8 mouse cellular contexts compared by ENCODE assay signal in the genomic region with DNA sequence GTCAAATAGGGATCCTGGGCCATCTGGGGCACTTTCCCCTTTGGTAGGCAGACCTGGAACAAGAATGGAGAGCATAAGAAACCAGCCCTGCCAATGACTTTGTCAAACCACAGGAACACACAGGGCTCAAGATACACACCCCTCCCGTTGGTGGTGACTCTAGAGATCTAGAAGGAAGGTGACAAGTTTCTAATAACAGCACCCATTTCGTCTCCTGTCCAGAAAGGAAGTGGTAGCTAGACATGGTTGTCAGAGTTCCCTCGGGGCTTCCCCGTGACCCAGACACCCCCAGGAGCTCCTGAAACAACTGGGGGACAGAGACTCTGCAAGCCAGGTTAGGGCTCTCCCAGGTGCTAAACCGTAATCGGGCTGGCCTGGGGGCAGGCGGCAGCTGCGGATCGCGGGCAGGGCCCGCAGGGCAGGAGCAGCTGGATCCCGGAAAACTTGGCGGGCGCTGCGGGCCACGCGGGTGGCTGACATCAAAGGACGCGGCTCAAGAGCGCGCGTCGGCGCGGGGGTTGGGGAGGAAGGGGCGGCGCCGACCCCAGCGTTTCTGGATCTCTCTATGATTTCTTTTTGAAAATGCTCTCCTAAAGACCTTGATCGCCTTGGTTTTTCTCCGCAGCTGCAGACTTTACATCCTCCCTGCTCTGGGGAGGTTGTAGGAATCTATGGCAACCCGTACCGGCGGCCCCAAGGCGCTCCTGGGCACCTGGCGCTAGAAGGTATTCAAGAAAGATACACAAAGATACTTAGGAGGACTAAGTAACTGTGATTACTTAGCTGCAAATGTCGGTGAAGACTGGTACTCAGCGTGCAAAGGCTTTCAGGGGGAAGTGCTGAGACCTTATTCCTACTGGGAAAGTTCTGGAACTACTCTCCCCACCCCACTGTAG.
DNase-seq lines count a peak whose midpoint lies in the region; ATAC-seq and TF ChIP-seq lines count a peak whose summit lies in the region.

No protein-coding gene starts in this region.

- TF ChIP-seq CTCF in kidney, postnatal 0 days (IDR thresholded peaks at IDR 0.05; ENCODE audit: low read depth) = no peak

- peak overlapping the region; percentile 38 for H3K4me3 ChIP-seq in kidney, postnatal 0 days (replicated peaks; ENCODE audit: low read depth, low read length)
- H3K4me3 ChIP-seq in forebrain, embryonic 16.5 days (replicated peaks; ENCODE audit: low read length) = peak overlapping the region; percentile 38
- peak overlapping the region; percentile 27 for H3K4me3 ChIP-seq in midbrain, embryonic 11.5 days (ENCODE audit: low read depth, low read length)

- ATAC-seq in kidney, postnatal 0 days (replicated peaks; ENCODE audit: low FRiP score, low read depth) = no peak
- peak; percentile 69 for ATAC-seq in activated CD4-positive, CD25-positive, alpha-beta regulatory T cell, adult 4 months
- ATAC-seq in forebrain, embryonic 16.5 days = peak; percentile 64; the same call in 1 of the 2 replicates
- ATAC-seq in midbrain, embryonic 11.5 days (ENCODE audit: low FRiP score) = peak; percentile 41; the same call in 1 of the 2 replicates

- H3K4me2 ChIP-seq in kidney, postnatal 0 days (ENCODE audit: low read length) = peak overlapping the region; percentile 87
- peak overlapping the region; percentile 62 for H3K4me2 ChIP-seq in forebrain, embryonic 16.5 days (ENCODE audit: low read length)
- peak overlapping the region; percentile 61 for H3K4me2 ChIP-seq in midbrain, embryonic 11.5 days

- no peaks in the 10 kb centered on the region for H3K36me3 ChIP-seq in kidney, postnatal 0 days (ENCODE audit: insufficient read depth, low read length)
- H3K36me3 ChIP-seq in forebrain, embryonic 16.5 days (ENCODE audit: control insufficient read depth, insufficient read depth) = no peaks in the 10 kb centered on the region
- no peaks in the 10 kb centered on the region for H3K36me3 ChIP-seq in midbrain, embryonic 11.5 days (ENCODE audit: control insufficient read depth, insufficient read depth, low read length)

- H3K4me1 ChIP-seq in kidney, postnatal 0 days (replicated peaks; ENCODE audit: insufficient read depth, low read length) = 0 out of 2 replicates have a peak, but pooled peaks cover 3% of the 10 kb centered on the region
- H3K4me1 ChIP-seq in forebrain, embryonic 16.5 days (replicated peaks; ENCODE audit: control insufficient read depth, insufficient read depth, low read length) = peaks cover 5% of the 10 kb centered on the region
- peaks cover 10% of the 10 kb centered on the region; the same call in 1 of the 2 replicates for H3K4me1 ChIP-seq in midbrain, embryonic 11.5 days (ENCODE audit: control insufficient read depth, insufficient read depth, low read length)

- DNase-seq in kidney, postnatal 0 days (ENCODE audit: low spot score) = peak; percentile 37
- no peak for DNase-seq in kidney, adult 11 months
- peak; percentile 6 for DNase-seq in kidney, postnatal 14 days
- peak; percentile 90 for DNase-seq in midbrain, embryonic 11.5 days (ENCODE audit: low spot score, missing footprints)
- peak; percentile 52 for DNase-seq in testis, postnatal 14 days (ENCODE audit: low spot score)
- no peak for DNase-seq in frontal cortex, postnatal 10 days (ENCODE audit: low spot score in 2 of 2)

- no peak overlapping the region for H3K27ac ChIP-seq in kidney, postnatal 0 days
- H3K27ac ChIP-seq in forebrain, embryonic 16.5 days (ENCODE audit: low read length) = no peak overlapping the region
- H3K27ac ChIP-seq in midbrain, embryonic 11.5 days (ENCODE audit: low read depth, low read length) = no peak overlapping the region

- 0 out of 2 replicates have a peak overlapping the region, but pooled peaks have one; percentile 32 for H3K9ac ChIP-seq in kidney, postnatal 0 days (ENCODE audit: low read depth, low read length)
- peak overlapping the region; percentile 40 for H3K9ac ChIP-seq in forebrain, embryonic 16.5 days (replicated peaks; ENCODE audit: low read depth, low read length)
- H3K9ac ChIP-seq in midbrain, embryonic 11.5 days (ENCODE audit: low read length) = peak overlapping the region; percentile 39; the same call in 1 of the 2 replicates

- H3K27me3 ChIP-seq in kidney, postnatal 0 days (ENCODE audit: insufficient read depth, low read length) = no peaks in the 10 kb centered on the region
- H3K27me3 ChIP-seq in forebrain, embryonic 16.5 days (replicated peaks; ENCODE audit: control insufficient read depth, insufficient read depth, low read length) = no peaks in the 10 kb centered on the region
- peaks cover 16% of the 10 kb centered on the region for H3K27me3 ChIP-seq in midbrain, embryonic 11.5 days (ENCODE audit: control insufficient read depth, insufficient read depth, low read length)

- no peaks in the 10 kb centered on the region for H3K9me3 ChIP-seq in kidney, postnatal 0 days (replicated peaks; ENCODE audit: low read length)
- no peaks in the 10 kb centered on the region for H3K9me3 ChIP-seq in forebrain, embryonic 16.5 days (ENCODE audit: control insufficient read depth, low read length)
- no peaks in the 10 kb centered on the region; the same call in 1 of the 2 replicates for H3K9me3 ChIP-seq in midbrain, embryonic 11.5 days (ENCODE audit: control insufficient read depth, low read length)

- 2% methylated on average over 38 of the region's 38 CpGs for WGBS in kidney, postnatal 0 days
- WGBS in forebrain, embryonic 16.5 days = 2% methylated on average over 38 of the region's 38 CpGs
- 3% methylated on average over 33 of the region's 38 CpGs for WGBS in midbrain, embryonic 11.5 days

Comparison
In these comparisons a context has a peak if more than half of its experiments do, and no peak if none do; other contexts are left out.
1. DNase-seq: peak in kidney, postnatal 0 days (single experiment), kidney, postnatal 14 days (single experiment), midbrain, embryonic 11.5 days (single experiment) and testis, postnatal 14 days (single experiment); none in kidney, adult 11 months (single experiment) and frontal cortex, postnatal 10 days (0 of 2).
2. Peak in every context shown above with its lines, with median percentiles within 50 percentile points of each other: H3K4me2 ChIP-seq, H3K4me3 ChIP-seq and H3K9ac ChIP-seq.